Mouse (Mus musculus): ENCODE data around the gene Scarf2. TPM values are rescaled to one million over a fixed set of nuclear protein-coding genes. Genes with fewer than 3 reads are reported as not detected.

The Scarf2 gene
- polyA plus RNA-seq (2014; fragmentation: Nextera tagmentation; extraction: Ambion mirVana), result 7.9 and 11.1 TPM in 2 replicates

DNA sequence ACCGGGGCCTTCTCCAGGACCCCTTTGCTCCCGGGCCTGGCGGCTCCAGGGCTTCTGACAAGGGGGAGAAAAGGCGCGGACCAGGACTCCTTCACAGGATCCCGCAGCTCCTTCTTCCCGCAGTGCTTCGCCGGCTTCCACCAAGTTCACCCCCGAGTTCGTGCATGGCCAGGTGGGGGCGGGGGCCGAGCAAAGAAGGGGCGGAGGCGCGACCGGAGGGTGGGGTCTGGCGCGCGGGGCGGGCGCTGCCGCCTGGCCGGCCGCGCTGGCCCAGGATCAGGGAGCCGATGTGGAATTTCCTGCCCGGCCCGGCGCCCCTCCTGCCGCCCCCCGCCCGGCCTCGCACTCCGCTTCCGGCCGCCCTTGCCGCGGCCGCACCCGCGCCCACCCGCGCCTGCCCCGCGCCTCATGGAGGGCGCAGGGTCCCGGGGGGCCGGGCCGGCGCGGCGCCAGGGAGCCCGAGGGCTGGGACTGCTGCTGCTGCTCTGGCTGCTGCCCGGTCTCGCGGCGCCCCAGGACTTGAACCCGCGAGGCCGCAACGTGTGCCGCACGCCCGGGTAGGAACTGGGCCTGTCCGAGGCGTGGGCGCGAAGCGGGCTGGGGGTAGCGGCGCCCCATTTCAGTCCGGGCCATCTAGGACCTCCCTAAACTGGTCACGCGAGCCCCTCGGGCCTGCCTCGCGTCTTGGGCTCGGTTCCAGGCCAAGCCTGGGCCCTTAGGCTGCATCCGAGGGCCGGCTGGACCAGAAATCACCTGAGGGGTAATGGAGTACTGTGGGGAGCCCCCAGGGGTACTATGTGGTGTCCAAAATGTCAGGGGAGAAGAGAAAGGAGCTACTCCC lies at the start of gene Scarf2:
Scarf2 (plus strand) TSS at position 312 of the 841 bp plus-strand sequence.
- Histone ChIP-seq H3K4me1 (ENCODE audit: control insufficient read depth in 2 of 2, insufficient read depth in 2 of 2, low read length in 2 of 2) (peaks cover 2 to 21% of the 10 kb centered on the region in 2 experiments; a peak in 3 of 4 replicates), H3K4me3 (ENCODE audit: control insufficient read depth in 1 of 2, insufficient read depth in 1 of 2, low read depth in 1 of 2, low read length in 2 of 2) (peak within 1 kb of the TSS; percentile 65 to 66), H3K4me2 (ENCODE audit: low read length) (peak within 1 kb of the TSS; percentile 85), H3K36me3 (ENCODE audit: control insufficient read depth, insufficient read depth, low read length) (peaks cover 7% of the 10 kb centered on the region), H3K27ac (replicated peaks in 1 of 2; ENCODE audit: control insufficient read depth in 1 of 2, insufficient read depth in 1 of 2, low read depth in 2 of 2, low read length in 2 of 2) (peak within 1 kb of the TSS; percentile 63 to 81), H3K9me3 (ENCODE audit: control insufficient read depth, low read length) (no peaks in the 10 kb centered on the region), H3K27me3 (ENCODE audit: control insufficient read depth, insufficient read depth, low read length) (peaks cover 51% of the 10 kb centered on the region), H3K9ac (ENCODE audit: low read length) (peak within 1 kb of the TSS; percentile 84)
- 3% methylated on average over 62 of the region's 81 CpGs for WGBS
- ATAC-seq (ENCODE audit: insufficient number of reproducible peaks, insufficient read depth, low FRiP score, low read depth), result peak; percentile 66

DNA sequence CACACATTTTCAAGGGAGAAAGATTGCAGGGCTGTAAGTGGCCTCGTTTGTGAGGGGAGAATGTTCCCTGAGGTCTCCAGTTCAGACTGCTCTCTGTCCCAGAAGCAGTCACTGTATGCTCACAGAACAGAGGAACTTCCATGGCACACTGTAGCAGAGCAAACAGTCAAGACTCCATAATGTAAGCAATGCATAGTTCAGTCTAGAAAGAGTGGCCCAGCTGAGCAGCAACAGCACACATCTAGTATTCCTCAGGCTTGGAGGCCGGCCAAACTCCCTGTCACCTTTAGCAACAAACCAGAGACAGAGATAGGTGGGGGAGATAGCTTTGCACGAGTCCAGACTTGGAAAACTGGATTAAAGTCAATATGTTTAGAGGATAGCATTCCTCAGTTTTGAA lies 44.1 kb upstream of the Scarf2 start:
- Histone ChIP-seq H3K4me1 (ENCODE audit: control insufficient read depth in 2 of 2, insufficient read depth in 2 of 2, low read length in 2 of 2) (peaks cover 5 to 7% of the 10 kb centered on the region in 2 experiments), H3K4me2 (ENCODE audit: low read length) (no peak overlapping the region), H3K9ac (ENCODE audit: low read length) (0 out of 2 replicates have a peak overlapping the region, but pooled peaks have one; percentile 30), H3K27me3 (ENCODE audit: control insufficient read depth, insufficient read depth, low read length) (no peaks in the 10 kb centered on the region), H3K9me3 (ENCODE audit: control insufficient read depth, low read length) (no peaks in the 10 kb centered on the region), H3K4me3 (ENCODE audit: control insufficient read depth in 1 of 2, insufficient read depth in 1 of 2, low read depth in 1 of 2, low read length in 2 of 2) (no peak overlapping the region), H3K27ac (replicated peaks in 1 of 2; ENCODE audit: control insufficient read depth in 1 of 2, insufficient read depth in 1 of 2, low read depth in 2 of 2, low read length in 2 of 2) (peak overlapping the region; percentile 67 to 81), H3K36me3 (ENCODE audit: control insufficient read depth, insufficient read depth, low read length) (no peaks in the 10 kb centered on the region)
- no peak for ATAC-seq (ENCODE audit: insufficient number of reproducible peaks, insufficient read depth, low FRiP score, low read depth)
- WGBS, result 2% methylated on average over 3 of the region's 3 CpGs

DNA sequence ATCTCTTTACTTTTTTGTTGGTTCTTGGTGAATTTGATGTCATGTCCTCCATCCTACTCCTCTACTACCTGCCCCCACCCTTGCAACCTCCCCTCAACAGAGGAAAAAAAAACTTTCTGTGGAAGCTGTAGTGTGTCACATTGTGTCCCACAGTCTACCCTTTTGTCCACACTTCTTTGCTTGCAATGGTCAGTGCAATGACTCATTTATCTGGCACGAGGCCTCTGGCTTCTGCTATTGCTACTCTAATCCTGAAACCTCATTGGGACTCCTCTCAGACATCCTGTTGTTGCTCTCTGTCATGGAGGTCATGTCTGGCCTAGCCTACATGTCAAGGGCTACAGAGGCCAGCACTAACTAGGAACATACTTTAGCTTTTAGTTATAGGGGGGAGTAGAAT lies 43.4 kb upstream of the Scarf2 start:
- Histone ChIP-seq H3K9ac (ENCODE audit: low read length) (no peak overlapping the region), H3K27ac (replicated peaks in 1 of 2; ENCODE audit: control insufficient read depth in 1 of 2, insufficient read depth in 1 of 2, low read depth in 2 of 2, low read length in 2 of 2) (peak overlapping the region; percentile 67 to 81; a peak in 3 of 4 replicates), H3K4me3 (ENCODE audit: control insufficient read depth in 1 of 2, insufficient read depth in 1 of 2, low read depth in 1 of 2, low read length in 2 of 2) (no peak overlapping the region), H3K4me1 (ENCODE audit: control insufficient read depth in 2 of 2, insufficient read depth in 2 of 2, low read length in 2 of 2) (peaks cover 5 to 8% of the 10 kb centered on the region in 2 experiments), H3K4me2 (ENCODE audit: low read length) (no peak overlapping the region), H3K36me3 (ENCODE audit: control insufficient read depth, insufficient read depth, low read length) (no peaks in the 10 kb centered on the region), H3K27me3 (ENCODE audit: control insufficient read depth, insufficient read depth, low read length) (no peaks in the 10 kb centered on the region), H3K9me3 (ENCODE audit: control insufficient read depth, low read length) (no peaks in the 10 kb centered on the region)
- ATAC-seq (ENCODE audit: insufficient number of reproducible peaks, insufficient read depth, low FRiP score, low read depth), result no peak
- 29% methylated on average over 1 of the region's 1 CpGs for WGBS

DNA sequence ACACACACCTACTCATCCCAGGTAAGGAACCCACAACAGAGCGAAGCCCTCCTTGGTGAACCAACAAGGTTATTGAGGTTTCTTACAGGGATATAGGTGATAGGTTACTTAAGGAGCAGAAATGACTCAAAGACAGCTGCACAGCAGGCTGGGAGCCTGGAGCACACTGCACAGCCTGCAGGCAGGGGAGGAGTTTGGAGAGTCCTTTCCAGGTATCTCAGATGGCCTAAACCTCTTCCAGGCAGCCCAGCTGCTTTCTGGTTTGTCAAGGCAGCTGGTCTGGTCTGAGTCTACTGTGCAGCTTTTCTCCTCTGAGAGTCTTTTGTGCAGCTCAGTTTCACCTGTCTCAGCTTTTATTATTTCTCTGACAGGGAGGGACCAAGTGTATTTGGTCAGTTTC lies 39.3 kb upstream of the Scarf2 start:
- H3K36me3 ChIP-seq (ENCODE audit: control insufficient read depth, insufficient read depth, low read length), result peaks cover under 1% of the 10 kb centered on the region; the same call in 1 of the 2 replicates
- H3K4me1 ChIP-seq (ENCODE audit: control insufficient read depth in 2 of 2, insufficient read depth in 2 of 2, low read length in 2 of 2), result peaks cover 6 to 23% of the 10 kb centered on the region in 2 experiments
- 100% methylated on average over 1 of the region's 1 CpGs for WGBS
- no peaks in the 10 kb centered on the region for H3K27me3 ChIP-seq (ENCODE audit: control insufficient read depth, insufficient read depth, low read length)
- H3K4me3 ChIP-seq (ENCODE audit: control insufficient read depth in 1 of 2, insufficient read depth in 1 of 2, low read depth in 1 of 2, low read length in 2 of 2), result no peak overlapping the region
- no peak overlapping the region for H3K27ac ChIP-seq (replicated peaks in 1 of 2; ENCODE audit: control insufficient read depth in 1 of 2, insufficient read depth in 1 of 2, low read depth in 2 of 2, low read length in 2 of 2)
- ATAC-seq (ENCODE audit: insufficient number of reproducible peaks, insufficient read depth, low FRiP score, low read depth), result no peak
- no peak overlapping the region for H3K9ac ChIP-seq (ENCODE audit: low read length)
- H3K4me2 ChIP-seq (ENCODE audit: low read length), result no peak overlapping the region
- no peaks in the 10 kb centered on the region for H3K9me3 ChIP-seq (ENCODE audit: control insufficient read depth, low read length)

DNA sequence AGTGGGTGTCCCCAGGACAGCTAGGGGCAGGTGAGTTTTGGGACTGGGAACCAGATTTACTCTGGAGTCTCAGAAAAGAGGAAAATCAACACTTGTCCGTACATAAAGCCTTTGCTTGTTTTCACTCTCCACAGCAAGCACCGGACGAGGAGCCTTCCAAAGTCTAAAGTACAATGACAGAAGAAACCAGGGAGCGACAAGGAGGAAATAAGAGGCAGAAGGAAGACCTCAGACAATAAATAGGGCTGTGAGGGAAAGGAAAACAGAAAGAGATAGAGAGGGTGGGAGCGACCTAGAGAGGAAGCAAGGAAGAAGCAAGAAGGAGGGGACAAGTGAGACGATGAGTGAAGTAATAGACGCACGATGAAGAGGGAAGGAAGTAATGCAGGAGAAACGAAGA lies 38.2 kb upstream of the Scarf2 start:
- Histone ChIP-seq H3K9me3 (ENCODE audit: control insufficient read depth, low read length) (no peaks in the 10 kb centered on the region), H3K4me1 (ENCODE audit: control insufficient read depth in 2 of 2, insufficient read depth in 2 of 2, low read length in 2 of 2) (peaks cover 2 to 17% of the 10 kb centered on the region in 2 experiments; a peak in 3 of 4 replicates), H3K36me3 (ENCODE audit: control insufficient read depth, insufficient read depth, low read length) (peaks cover 5% of the 10 kb centered on the region; the same call in 1 of the 2 replicates), H3K27ac (replicated peaks in 1 of 2; ENCODE audit: control insufficient read depth in 1 of 2, insufficient read depth in 1 of 2, low read depth in 2 of 2, low read length in 2 of 2) (peak overlapping the region; percentile 51 to 72), H3K4me2 (ENCODE audit: low read length) (peak overlapping the region; percentile 96), H3K27me3 (ENCODE audit: control insufficient read depth, insufficient read depth, low read length) (no peaks in the 10 kb centered on the region), H3K9ac (ENCODE audit: low read length) (peak overlapping the region; percentile 93), H3K4me3 (ENCODE audit: control insufficient read depth in 1 of 2, insufficient read depth in 1 of 2, low read depth in 1 of 2, low read length in 2 of 2) (peak overlapping the region; percentile 46 to 67)
- no peak for ATAC-seq (ENCODE audit: insufficient number of reproducible peaks, insufficient read depth, low FRiP score, low read depth)
- 36% methylated on average over 9 of the region's 9 CpGs for WGBS

DNA sequence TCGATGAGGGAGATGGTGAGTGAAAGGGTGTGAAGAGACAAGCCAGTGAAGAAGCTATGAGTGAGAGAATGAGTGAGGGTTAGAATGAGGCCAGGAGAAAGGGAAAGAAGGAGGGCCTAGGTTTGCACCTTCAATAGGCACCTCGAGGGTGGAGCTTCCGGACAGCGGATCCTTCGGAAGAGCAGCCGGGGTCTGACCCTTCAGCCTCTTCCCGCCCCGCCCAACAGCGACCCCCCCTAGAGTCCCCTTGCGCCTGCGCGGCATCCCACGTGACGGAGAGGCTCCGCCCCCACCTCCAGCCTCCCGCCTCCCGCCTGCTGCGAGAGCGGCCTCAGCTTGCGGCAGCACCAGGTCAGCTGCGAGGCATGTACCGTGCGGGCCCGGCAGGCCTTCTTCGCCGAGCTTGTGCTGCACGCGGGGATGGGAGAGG lies 37.7 kb upstream of the Scarf2 start, which contains the start of gene Klhl22:
Klhl22 (plus strand) TSS at position 275 of the 430 bp plus-strand sequence.
- Histone ChIP-seq H3K4me1 (ENCODE audit: control insufficient read depth in 2 of 2, insufficient read depth in 2 of 2, low read length in 2 of 2) (peaks cover 2 to 20% of the 10 kb centered on the region in 2 experiments; a peak in 3 of 4 replicates), H3K9ac (ENCODE audit: low read length) (peak within 1 kb of the TSS; percentile 93), H3K27me3 (ENCODE audit: control insufficient read depth, insufficient read depth, low read length) (no peaks in the 10 kb centered on the region), H3K9me3 (ENCODE audit: control insufficient read depth, low read length) (no peaks in the 10 kb centered on the region), H3K27ac (replicated peaks in 1 of 2; ENCODE audit: control insufficient read depth in 1 of 2, insufficient read depth in 1 of 2, low read depth in 2 of 2, low read length in 2 of 2) (peak within 1 kb of the TSS; percentile 51 to 72), H3K36me3 (ENCODE audit: control insufficient read depth, insufficient read depth, low read length) (peaks cover 9% of the 10 kb centered on the region), H3K4me3 (ENCODE audit: control insufficient read depth in 1 of 2, insufficient read depth in 1 of 2, low read depth in 1 of 2, low read length in 2 of 2) (peak within 1 kb of the TSS; percentile 46 to 67), H3K4me2 (ENCODE audit: low read length) (peak within 1 kb of the TSS; percentile 96)
- peak; percentile 92 for ATAC-seq (ENCODE audit: insufficient number of reproducible peaks, insufficient read depth, low FRiP score, low read depth)
- 1% methylated on average over 28 of the region's 28 CpGs for WGBS

DNA sequence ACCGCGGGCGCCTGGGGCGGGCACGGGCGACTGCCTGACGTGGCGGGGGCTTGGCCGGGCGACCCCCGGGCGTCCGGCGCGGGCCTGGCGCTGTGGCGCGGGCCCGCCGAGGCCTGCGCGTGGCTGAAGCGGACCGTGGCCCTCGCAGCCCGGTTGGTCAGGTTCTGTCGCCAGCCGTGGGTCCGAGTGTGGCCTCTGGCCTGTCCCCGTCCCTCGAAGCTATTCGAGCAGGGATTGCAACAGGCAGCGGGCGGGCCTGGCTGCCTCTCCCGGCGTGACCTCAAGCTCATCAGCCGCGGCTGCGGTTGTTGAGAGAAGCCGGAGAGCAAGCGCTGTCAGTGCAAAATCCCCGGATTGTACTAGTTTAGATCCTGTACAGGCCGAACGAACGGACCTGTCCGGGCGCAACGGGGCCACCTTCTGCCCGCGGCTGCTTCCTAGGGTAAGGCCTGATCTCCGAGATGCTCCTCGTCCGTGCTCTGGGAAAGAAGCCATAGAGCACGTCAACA lies 37.2 kb upstream of the Scarf2 start:
- Histone ChIP-seq H3K27ac (replicated peaks in 1 of 2; ENCODE audit: control insufficient read depth in 1 of 2, insufficient read depth in 1 of 2, low read depth in 2 of 2, low read length in 2 of 2) (peak overlapping the region in 1 of 2 experiments; percentile 72; a peak in 2 of 4 replicates), H3K4me3 (ENCODE audit: control insufficient read depth in 1 of 2, insufficient read depth in 1 of 2, low read depth in 1 of 2, low read length in 2 of 2) (peak overlapping the region; percentile 46 to 67), H3K27me3 (ENCODE audit: control insufficient read depth, insufficient read depth, low read length) (no peaks in the 10 kb centered on the region), H3K36me3 (ENCODE audit: control insufficient read depth, insufficient read depth, low read length) (peaks cover 13% of the 10 kb centered on the region), H3K9me3 (ENCODE audit: control insufficient read depth, low read length) (no peaks in the 10 kb centered on the region), H3K4me2 (ENCODE audit: low read length) (peak overlapping the region; percentile 96), H3K9ac (ENCODE audit: low read length) (peak overlapping the region; percentile 93), H3K4me1 (ENCODE audit: control insufficient read depth in 2 of 2, insufficient read depth in 2 of 2, low read length in 2 of 2) (peaks cover 2 to 20% of the 10 kb centered on the region in 2 experiments; a peak in 3 of 4 replicates)
- 1% methylated on average over 54 of the region's 54 CpGs for WGBS
- ATAC-seq (ENCODE audit: insufficient number of reproducible peaks, insufficient read depth, low FRiP score, low read depth), result peak; percentile 27; the same call in 1 of the 2 replicates

Data from heart, embryonic 14.5 days (tissue).